Mouse (Mus musculus) G1E (cell line): Measurements from ENCODE around the gene Dnah11.
"Not testable (repeated sequence)": the region's sequence is repeated elsewhere in the genome, so short reads cannot be mapped to it uniquely, and the experiment has no call there.

Source experiments
- CTCF ChIP-seq: IDR thresholded peaks from 2 replicates; pipeline ENCODE4 v1.5.1; 2012; ENCODE audit warnings: low read depth, low read length, inconsistent platforms, mixed read lengths
- GATA1 ChIP-seq: IDR thresholded peaks from 2 replicates; pipeline ENCODE4 v1.6.1; 2012; ENCODE audit warnings: borderline replicate concordance, low read length, inconsistent platforms, mixed read lengths
- POLR2AphosphoS5 ChIP-seq: IDR thresholded peaks from 2 replicates; pipeline ENCODE4 v1.6.1; 2012; ENCODE audit warnings: low read depth, low read length, inconsistent platforms; ENCODE audit not compliant: insufficient replicate concordance
- TAL1 ChIP-seq: conservative IDR thresholded peaks from 2 replicates; pipeline ENCODE4 v1.6.1; 2012; ENCODE audit warnings: low read depth, low read length, inconsistent platforms, mixed read lengths

DNA sequence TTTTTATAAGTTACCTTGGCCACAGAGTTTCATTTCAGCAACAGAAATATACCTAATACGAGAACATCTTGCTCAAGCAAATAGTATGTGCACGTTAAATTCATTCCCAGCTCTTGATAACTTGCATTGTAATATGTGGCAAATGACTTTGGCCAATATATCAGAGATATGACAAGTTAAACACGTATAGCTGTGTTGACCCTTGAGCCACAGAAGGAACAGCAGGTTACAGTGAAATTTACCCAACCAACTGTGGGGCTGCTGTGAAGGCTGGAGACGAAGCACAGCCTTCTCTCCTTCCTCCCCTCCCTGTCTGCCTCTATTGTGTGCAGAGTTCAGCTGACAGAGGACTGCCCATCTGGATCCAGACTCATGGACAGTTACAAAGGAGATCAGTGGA lies 297.5 kb downstream of the Dnah11 start:
- TF ChIP-seq TAL1, CTCF, GATA1, POLR2AphosphoS5: not testable (repeated sequence)
